Comparison of ENCODE assay signal across 29 mouse cellular contexts in genomic region chr9:35378991-35379390, GRCm38 (mm10). TPM values are rescaled to one million over a fixed set of nuclear protein-coding genes. Genes with fewer than 3 reads are reported as not detected.
DNase-seq lines count a peak whose midpoint lies in the region; ATAC-seq and TF ChIP-seq lines count a peak whose summit lies in the region.
"Had no signal": no experiment of that assay in that cellular context is flagged by ENCODE, and none has a peak within 500 bp of the region (broad histone marks: within the 10 kb centered on the region; RNA-seq: fewer than 3 reads in every experiment).

No protein-coding gene starts in this region.

- no peaks in the 10 kb centered on the region for H3K4me1 ChIP-seq in forebrain, embryonic 12.5 days
- no peaks in the 10 kb centered on the region for H3K4me1 ChIP-seq in forebrain, postnatal 0 days (ENCODE audit: insufficient read depth)
- no peaks in the 10 kb centered on the region for H3K4me1 ChIP-seq in neural tube, embryonic 15.5 days
- peaks cover 26% of the 10 kb centered on the region for H3K4me1 ChIP-seq in embryonic facial prominence, embryonic 13.5 days
- H3K4me1 ChIP-seq in intestine, embryonic 16.5 days (ENCODE audit: control insufficient read depth, insufficient read depth, low read length): no peaks in the 10 kb centered on the region
- H3K4me1 ChIP-seq: forebrain, embryonic 15.5 days; hindbrain, embryonic 15.5 days; liver, embryonic 12.5 days; megakaryocyte, embryonic 14.5 days; midbrain, embryonic 13.5 days had no signal

- 0 out of 2 replicates have a peak overlapping the region, but pooled peaks have one; percentile 6 for H3K27ac ChIP-seq in forebrain, embryonic 12.5 days
- no peak overlapping the region for H3K27ac ChIP-seq in forebrain, postnatal 0 days (ENCODE audit: low read depth, low read length)
- no peak overlapping the region for H3K27ac ChIP-seq in neural tube, embryonic 15.5 days (replicated peaks)
- H3K27ac ChIP-seq in embryonic facial prominence, embryonic 13.5 days: peak overlapping the region; percentile 33; the same call in 1 of the 2 replicates
- no peak overlapping the region for H3K27ac ChIP-seq in intestine, embryonic 16.5 days (ENCODE audit: low read length)
- H3K27ac ChIP-seq: embryonic facial prominence, embryonic 15.5 days; forebrain, embryonic 15.5 days; heart, embryonic 13.5 days; hindbrain, embryonic 15.5 days; layer of hippocampus, adult 2 months; left cerebral cortex, adult 2 months; liver, embryonic 12.5 days; midbrain, embryonic 13.5 days had no signal

- 77% methylated on average over 3 of the region's 3 CpGs for WGBS in forebrain, embryonic 12.5 days
- WGBS in forebrain, postnatal 0 days: 79% methylated on average over 3 of the region's 3 CpGs
- 87% methylated on average over 3 of the region's 3 CpGs for WGBS in neural tube, embryonic 15.5 days
- WGBS in embryonic facial prominence, embryonic 13.5 days: 10% methylated on average over 3 of the region's 3 CpGs
- WGBS in intestine, embryonic 16.5 days: 67% methylated on average over 3 of the region's 3 CpGs

- no peak overlapping the region for H3K9ac ChIP-seq in forebrain, embryonic 12.5 days
- H3K9ac ChIP-seq in forebrain, postnatal 0 days: no peak overlapping the region
- H3K9ac ChIP-seq in neural tube, embryonic 15.5 days (replicated peaks): no peak overlapping the region
- H3K9ac ChIP-seq in embryonic facial prominence, embryonic 13.5 days: no peak overlapping the region
- H3K9ac ChIP-seq in intestine, embryonic 16.5 days (ENCODE audit: low read depth, low read length): no peak overlapping the region
- H3K9ac ChIP-seq: embryonic facial prominence, embryonic 15.5 days; forebrain, embryonic 15.5 days; heart, embryonic 13.5 days; hindbrain, embryonic 15.5 days; liver, embryonic 12.5 days; liver, postnatal 0 days; midbrain, embryonic 13.5 days had no signal

- DNase-seq in forebrain, postnatal 0 days: no peak
- peak; percentile 29 for DNase-seq in neural tube, embryonic 10.5 days (ENCODE audit: extremely low spot score, low spot score)
- no peak for DNase-seq in gastrocnemius, postnatal 4 days (ENCODE audit: low spot score in 2 of 2)
- DNase-seq: adrenal gland, postnatal 25 days; cerebellum, adult 11-12 months; cerebellum, adult 9-11 months; gastrocnemius, postnatal 10 days; heart, postnatal 10 days; kidney, adult 2 months; kidney, postnatal 36 days; liver, postnatal 0 days; lung, postnatal 4 days; spleen, adult 18-20 months; thymus, adult 2 months; thymus, postnatal 36 days had no signal

- no peak overlapping the region for H3K4me3 ChIP-seq in forebrain, embryonic 12.5 days (replicated peaks)
- no peak overlapping the region for H3K4me3 ChIP-seq in forebrain, postnatal 0 days (ENCODE audit: low read depth, low read length)
- no peak overlapping the region for H3K4me3 ChIP-seq in neural tube, embryonic 15.5 days (replicated peaks)
- no peak overlapping the region for H3K4me3 ChIP-seq in embryonic facial prominence, embryonic 13.5 days
- H3K4me3 ChIP-seq in intestine, embryonic 16.5 days (ENCODE audit: low read length): no peak overlapping the region
- H3K4me3 ChIP-seq: embryonic facial prominence, embryonic 15.5 days; forebrain, embryonic 15.5 days; heart, embryonic 13.5 days; hindbrain, embryonic 15.5 days; layer of hippocampus, adult 2 months; left cerebral cortex, adult 2 months; liver, embryonic 12.5 days; megakaryocyte, embryonic 14.5 days; midbrain, embryonic 13.5 days had no signal

- H3K4me2 ChIP-seq in forebrain, embryonic 12.5 days: no peak overlapping the region
- no peak overlapping the region for H3K4me2 ChIP-seq in forebrain, postnatal 0 days (ENCODE audit: low read depth)
- H3K4me2 ChIP-seq in neural tube, embryonic 15.5 days: no peak overlapping the region
- H3K4me2 ChIP-seq in embryonic facial prominence, embryonic 13.5 days: no peak overlapping the region
- H3K4me2 ChIP-seq in intestine, embryonic 16.5 days (ENCODE audit: low read depth, low read length): no peak overlapping the region
- H3K4me2 ChIP-seq: embryonic facial prominence, embryonic 15.5 days; forebrain, embryonic 15.5 days; heart, embryonic 13.5 days; hindbrain, embryonic 15.5 days; liver, embryonic 12.5 days; midbrain, embryonic 13.5 days had no signal

- TF ChIP-seq CTCF in forebrain, postnatal 0 days (IDR thresholded peaks at IDR 0.05; ENCODE audit: low read depth): no peak

- H3K9me3 ChIP-seq in forebrain, embryonic 12.5 days: no peaks in the 10 kb centered on the region
- no peaks in the 10 kb centered on the region for H3K9me3 ChIP-seq in forebrain, postnatal 0 days (ENCODE audit: low read length)
- no peaks in the 10 kb centered on the region for H3K9me3 ChIP-seq in neural tube, embryonic 15.5 days (replicated peaks)
- H3K9me3 ChIP-seq in embryonic facial prominence, embryonic 13.5 days: no peaks in the 10 kb centered on the region
- no peaks in the 10 kb centered on the region for H3K9me3 ChIP-seq in intestine, embryonic 16.5 days (ENCODE audit: control insufficient read depth, low read length)
- H3K9me3 ChIP-seq: embryonic facial prominence, embryonic 15.5 days; forebrain, embryonic 15.5 days; heart, embryonic 13.5 days; hindbrain, embryonic 15.5 days; liver, embryonic 12.5 days; megakaryocyte, embryonic 14.5 days; midbrain, embryonic 13.5 days had no signal

- no peak for ATAC-seq in forebrain, embryonic 12.5 days (ENCODE audit: low FRiP score)
- no peak for ATAC-seq in forebrain, postnatal 0 days
- no peak for ATAC-seq in neural tube, embryonic 15.5 days (ENCODE audit: low FRiP score)
- no peak for ATAC-seq in embryonic facial prominence, embryonic 13.5 days (ENCODE audit: insufficient number of reproducible peaks, insufficient read depth, low FRiP score, low TSS enrichment, low read depth)
- ATAC-seq in intestine, embryonic 16.5 days: no peak
- ATAC-seq: forebrain, embryonic 15.5 days; liver, embryonic 12.5 days; liver, postnatal 0 days; lung, postnatal 0 days; midbrain, embryonic 13.5 days had no signal

- no peaks in the 10 kb centered on the region for H3K36me3 ChIP-seq in forebrain, embryonic 12.5 days (replicated peaks)
- H3K36me3 ChIP-seq in forebrain, postnatal 0 days (ENCODE audit: insufficient read depth): no peaks in the 10 kb centered on the region
- H3K36me3 ChIP-seq in neural tube, embryonic 15.5 days: no peaks in the 10 kb centered on the region
- H3K36me3 ChIP-seq in embryonic facial prominence, embryonic 13.5 days: no peaks in the 10 kb centered on the region
- no peaks in the 10 kb centered on the region for H3K36me3 ChIP-seq in intestine, embryonic 16.5 days (ENCODE audit: control insufficient read depth, insufficient read depth, low read length)
- H3K36me3 ChIP-seq: embryonic facial prominence, embryonic 15.5 days; forebrain, embryonic 15.5 days; heart, embryonic 13.5 days; hindbrain, embryonic 15.5 days; liver, embryonic 12.5 days; midbrain, embryonic 13.5 days had no signal

- H3K27me3 ChIP-seq in forebrain, embryonic 12.5 days: no peaks in the 10 kb centered on the region
- H3K27me3 ChIP-seq in forebrain, postnatal 0 days (ENCODE audit: insufficient read depth, low read length): no peaks in the 10 kb centered on the region
- H3K27me3 ChIP-seq in neural tube, embryonic 15.5 days (replicated peaks): no peaks in the 10 kb centered on the region
- no peaks in the 10 kb centered on the region for H3K27me3 ChIP-seq in embryonic facial prominence, embryonic 13.5 days
- H3K27me3 ChIP-seq in intestine, embryonic 16.5 days (replicated peaks; ENCODE audit: control insufficient read depth, insufficient read depth, low read length): 0 out of 2 replicates have a peak, but pooled peaks cover 2% of the 10 kb centered on the region
- H3K27me3 ChIP-seq: embryonic facial prominence, embryonic 15.5 days; forebrain, embryonic 15.5 days; heart, embryonic 13.5 days; liver, embryonic 12.5 days; midbrain, embryonic 13.5 days had no signal

RNA-seq across cellular contexts. Expression of gene Cdon, which starts 41.9 kb away (rescaled TPM):
- polyA plus RNA-seq in forebrain, embryonic 12.5 days (2016; fragmentation: Nextera tagmentation; extraction: Ambion mirVana): 23.4 and 23.7 TPM in 2 replicates
- total RNA-seq in forebrain, postnatal 0 days (2014; rRNA removed): 9.6 and 13.7 TPM in 2 replicates
- 0.94 and 1.3 TPM in 2 replicates for polyA plus RNA-seq in forebrain, postnatal 0 days (2015; fragmentation: Nextera tagmentation; extraction: Ambion mirVana)
- 3.3 and 3.6 TPM in 2 replicates for polyA plus RNA-seq in neural tube, embryonic 15.5 days (2015; fragmentation: Nextera tagmentation; extraction: Ambion mirVana)
- 20.7 and 21.4 TPM in 2 replicates for polyA plus RNA-seq in embryonic facial prominence, embryonic 13.5 days (2015; fragmentation: Nextera tagmentation; extraction: Ambion mirVana)
- polyA plus RNA-seq in intestine, embryonic 16.5 days (2015; fragmentation: Nextera tagmentation; extraction: Ambion mirVana): 4.7 and 5.5 TPM in 2 replicates
- total RNA-seq in gastrocnemius, postnatal 4 days (2021): 10 to 100 TPM; 62.0 to 63.2 TPM

Comparison
In these comparisons a context has a peak if more than half of its experiments do, and no peak if none do; other contexts are left out.
1. H3K27ac ChIP-seq: peak in forebrain, embryonic 12.5 days (single experiment) and embryonic facial prominence, embryonic 13.5 days (single experiment); none in forebrain, postnatal 0 days (single experiment), neural tube, embryonic 15.5 days (single experiment) and intestine, embryonic 16.5 days (single experiment).